Mouse (Mus musculus): Measurements from ENCODE around the gene Bcl2l13.

DNA sequence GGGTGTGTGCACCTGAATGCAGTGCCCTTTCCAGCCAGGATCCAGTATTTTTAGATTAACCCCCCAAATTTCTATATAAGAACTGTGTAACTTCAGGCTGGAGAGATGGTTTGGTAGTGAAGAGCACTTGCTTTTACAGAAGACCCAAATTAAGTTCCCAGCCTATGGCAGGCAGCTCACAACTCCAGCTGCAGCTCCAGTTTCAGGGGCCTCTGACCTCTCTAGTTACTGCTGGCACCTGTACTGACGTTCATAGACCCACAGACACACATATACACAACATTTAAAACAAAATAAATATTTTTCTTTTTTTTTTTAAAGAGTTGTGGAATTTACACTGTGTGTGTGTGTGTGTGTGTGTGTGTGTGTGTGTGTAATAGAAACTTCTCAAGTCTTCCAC is 93.4 kb downstream of the Bcl2l13 start:
- TF ChIP-seq MAFK (IDR thresholded peaks at IDR 0.05; ENCODE audit: insufficient read depth, low read depth, low read length) = no peak
- no peak for TF ChIP-seq ZC3H11A (IDR thresholded peaks at IDR 0.05; ENCODE audit: borderline replicate concordance, low read depth, low read length)
- no peak for TF ChIP-seq CHD2 (IDR thresholded peaks at IDR 0.05; ENCODE audit: low read depth, low read length)
- no peak for TF ChIP-seq ZNF384 (IDR thresholded peaks at IDR 0.05; ENCODE audit: low read depth, low read length)
